Mouse (Mus musculus) forebrain, postnatal 0 days (tissue): ENCODE results near the gene Myo18b. TPM values are rescaled to one million over a fixed set of nuclear protein-coding genes. Genes with fewer than 3 reads are reported as not detected.

Experiments used
- ATAC-seq: fragments of 200-750 bp; cut with Nextera tagmentation; 2 replicates; pipeline ENCODE4 v1.8.0; 2017; ENCODE audit warnings: mild to moderate bottlenecking, moderate library complexity
- DNase-seq: peaks from one replicate; pipeline ENCODE4 v3.0.0-alpha.2; 2015
- H3K27ac ChIP-seq: fragments of 300-500 bp; sonication (generic); 2 replicates; pipeline ENCODE4 v1.5.1; 2014; ENCODE audit warnings: low read depth, mild to moderate bottlenecking, antibody characterized with exemption, low read length, moderate library complexity, mixed read lengths
- H3K27me3 ChIP-seq: fragments of 300-500 bp; sonication (generic); 2 replicates; pipeline ENCODE4 v1.6.1; 2014; ENCODE audit warnings: mild to moderate bottlenecking, low read length, mixed read lengths; ENCODE audit not compliant: insufficient read depth
- H3K36me3 ChIP-seq: fragments of 300-500 bp; sonication (generic); 2 replicates; pipeline ENCODE4 v1.6.1; 2014; ENCODE audit warnings: mild to moderate bottlenecking, moderate library complexity; ENCODE audit not compliant: insufficient read depth
- H3K4me1 ChIP-seq: fragments of 300-500 bp; sonication (generic); 2 replicates; pipeline ENCODE4 v1.6.1; 2014; ENCODE audit warnings: antibody characterized with exemption; ENCODE audit not compliant: insufficient read depth
- H3K4me2 ChIP-seq: fragments of 300-500 bp; sonication (generic); 2 replicates; pipeline ENCODE4 v1.6.1; 2014; ENCODE audit warnings: low read depth, mild to moderate bottlenecking, moderate library complexity
- H3K4me3 ChIP-seq: fragments of 300-500 bp; sonication (generic); 2 replicates; pipeline ENCODE4 v1.5.1; 2014; ENCODE audit warnings: low read depth, low read length, mixed read lengths
- H3K9ac ChIP-seq: fragments of 300-500 bp; sonication (generic); 2 replicates; pipeline ENCODE4 v1.6.1; 2014; ENCODE audit warnings: mild to moderate bottlenecking
- H3K9me3 ChIP-seq: fragments of 300-500 bp; sonication (generic); 2 replicates; pipeline ENCODE4 v1.6.1; 2016; ENCODE audit warnings: low read length
- CTCF ChIP-seq: sonication (generic); IDR thresholded peaks from 2 replicates; pipeline ENCODE4 v1.5.1; 2016; ENCODE audit warnings: antibody characterized with exemption, control low read depth, low read depth
- WGBS: fragments of 180-500 bp; shearing (Covaris S2); extraction: QIAGEN DNeasy Blood & Tissue Kit; methylation state at CpG from one replicate; pipeline ENCODE4 v1.1.7; 2014; 5-methylcytosine and 5-hydroxymethylcytosine counted together
- polyA plus RNA-seq: library from polyadenylated mRNA; unstranded; fragments of >200 nt; fragmentation: Nextera tagmentation; extraction: Ambion mirVana; gene quantifications from 2 replicates; pipeline ENCODE4 v1.2.1, GENCODE M21; 2015
- total RNA-seq: library from RNA; depleted of rRNA; stranded (reverse); fragments of >200 nt; gene quantifications from 2 replicates; pipeline ENCODE4 v1.2.3, GENCODE M21; 2014

The Myo18b gene
- total and polyA plus RNA-seq, 2 experiments from 2014 or later, result 1.6 to 2.0 TPM

GRCm38 (mm10) chr5:112659295-112659694 is 236.9 kb downstream of the Myo18b start:
- Histone ChIP-seq H3K4me1 (peaks cover 16% of the 10 kb centered on the region), H3K4me3 (no peak overlapping the region), H3K27me3 (no peaks in the 10 kb centered on the region), H3K27ac (no peak overlapping the region), H3K36me3 (no peaks in the 10 kb centered on the region), H3K9me3 (no peaks in the 10 kb centered on the region), H3K9ac (no peak overlapping the region), H3K4me2 (no peak overlapping the region)
- no peak for TF ChIP-seq CTCF
- 76% methylated on average over 4 of the region's 4 CpGs for WGBS
- no peak for ATAC-seq
- DNase-seq, result no peak

GRCm38 (mm10) chr5:112656811-112657210 is 239.4 kb downstream of the Myo18b start:
- H3K9ac ChIP-seq, result no peak overlapping the region
- no peak overlapping the region for H3K27ac ChIP-seq
- no peaks in the 10 kb centered on the region for H3K36me3 ChIP-seq
- no peak overlapping the region for H3K4me3 ChIP-seq
- H3K27me3 ChIP-seq, result no peaks in the 10 kb centered on the region
- TF ChIP-seq CTCF, result no peak
- ATAC-seq, result no peak
- 10% methylated on average over 6 of the region's 6 CpGs for WGBS
- no peak for DNase-seq
- H3K9me3 ChIP-seq, result no peaks in the 10 kb centered on the region
- 0 out of 2 replicates have a peak overlapping the region, but pooled peaks have one; percentile 49 for H3K4me2 ChIP-seq
- peaks cover 16% of the 10 kb centered on the region for H3K4me1 ChIP-seq

- no peak overlapping the region for H3K27ac ChIP-seq
- H3K9ac ChIP-seq, result peak overlapping the region; percentile 22
- DNase-seq, result no peak
Measured at GRCm38 (mm10) chr5:112655986-112656541, 240.1 kb downstream of the Myo18b start.

GRCm38 (mm10) chr5:112655529-112655928 is 240.6 kb downstream of the Myo18b start:
- no peaks in the 10 kb centered on the region for H3K27me3 ChIP-seq
- H3K4me1 ChIP-seq, result peaks cover 16% of the 10 kb centered on the region
- peak overlapping the region; percentile 11; the same call in 1 of the 2 replicates for H3K4me3 ChIP-seq
- ATAC-seq (peak; percentile 68), DNase-seq (no peak)
- no peaks in the 10 kb centered on the region for H3K36me3 ChIP-seq
- no peak for TF ChIP-seq CTCF
- no peak overlapping the region for H3K27ac ChIP-seq
- 2% methylated on average over 14 of the region's 14 CpGs for WGBS
- peak overlapping the region; percentile 49 for H3K4me2 ChIP-seq
- H3K9ac ChIP-seq, result peak overlapping the region; percentile 22; the same call in 1 of the 2 replicates
- H3K9me3 ChIP-seq, result no peaks in the 10 kb centered on the region

More at GRCm38 (mm10) chr5:112655986-112656541, 240.1 kb downstream of the Myo18b start:
- H3K36me3 ChIP-seq, result no peaks in the 10 kb centered on the region
- peak; percentile 23 for ATAC-seq
- H3K9me3 ChIP-seq, result no peaks in the 10 kb centered on the region
- peak overlapping the region; percentile 11; the same call in 1 of the 2 replicates for H3K4me3 ChIP-seq
- peaks cover 16% of the 10 kb centered on the region for H3K4me1 ChIP-seq
- no peak for TF ChIP-seq CTCF
- 3% methylated on average over 15 of the region's 15 CpGs for WGBS
- no peaks in the 10 kb centered on the region for H3K27me3 ChIP-seq
- H3K4me2 ChIP-seq, result peak overlapping the region; percentile 49

- Histone ChIP-seq H3K9ac (no peak overlapping the region), H3K4me1 (peaks cover 16% of the 10 kb centered on the region), H3K36me3 (no peaks in the 10 kb centered on the region), H3K9me3 (no peaks in the 10 kb centered on the region), H3K27ac (no peak overlapping the region), H3K4me2 (no peak overlapping the region), H3K27me3 (no peaks in the 10 kb centered on the region), H3K4me3 (no peak overlapping the region)
- 61% methylated on average over 4 of the region's 4 CpGs for WGBS
- TF ChIP-seq CTCF, result 0 out of 2 replicates have a peak, but pooled peaks have one; percentile 10
- ATAC-seq (peak; percentile 52), DNase-seq (peak; percentile 65)
Measured at GRCm38 (mm10) chr5:112652036-112652435, 244.1 kb downstream of the Myo18b start.

GRCm38 (mm10) chr5:112649164-112649702 is 246.9 kb downstream of the Myo18b start:
- H3K36me3 ChIP-seq, result no peaks in the 10 kb centered on the region
- H3K4me1 ChIP-seq, result no peaks in the 10 kb centered on the region
- TF ChIP-seq CTCF, result no peak
- no peak overlapping the region for H3K4me3 ChIP-seq
- DNase-seq, result peak; percentile 54
- no peaks in the 10 kb centered on the region for H3K9me3 ChIP-seq
- H3K27ac ChIP-seq, result peak overlapping the region; percentile 69
- WGBS, result 64% methylated on average over 6 of the region's 6 CpGs
- H3K9ac ChIP-seq, result no peak overlapping the region
- H3K27me3 ChIP-seq, result no peaks in the 10 kb centered on the region
- peak; percentile 75 for ATAC-seq
- H3K4me2 ChIP-seq, result 0 out of 2 replicates have a peak overlapping the region, but pooled peaks have one; percentile 1

- no peaks in the 10 kb centered on the region for H3K27me3 ChIP-seq
- no peak overlapping the region for H3K4me2 ChIP-seq
- H3K4me1 ChIP-seq, result 0 out of 2 replicates have a peak, but pooled peaks cover 3% of the 10 kb centered on the region
- DNase-seq, result no peak
- WGBS, result 69% methylated on average over 2 of the region's 2 CpGs
- H3K36me3 ChIP-seq, result no peaks in the 10 kb centered on the region
- H3K27ac ChIP-seq, result no peak overlapping the region
- no peaks in the 10 kb centered on the region for H3K9me3 ChIP-seq
- no peak overlapping the region for H3K9ac ChIP-seq
- no peak overlapping the region for H3K4me3 ChIP-seq
- TF ChIP-seq CTCF, result no peak
- ATAC-seq, result no peak
Measured at GRCm38 (mm10) chr5:112646871-112647270, 249.3 kb downstream of the Myo18b start.
